ENCODE assay signal across 8 mouse cellular contexts in genomic region chr1:161180674-161181073, GRCm38 (mm10). TPM values are rescaled to one million over a fixed set of nuclear protein-coding genes. Genes with fewer than 3 reads are reported as not detected.
DNase-seq lines count a peak whose midpoint lies in the region; ATAC-seq and TF ChIP-seq lines count a peak whose summit lies in the region.

No protein-coding gene starts in this region.

- H3K27ac ChIP-seq in kidney, embryonic 14.5 days (ENCODE audit: low read depth, low read length), result no peak overlapping the region
- no peak overlapping the region for H3K27ac ChIP-seq in MEL (ENCODE audit: control insufficient read depth, low read depth, low read length)
- no peak overlapping the region for H3K27ac ChIP-seq in olfactory bulb, adult 2 months (ENCODE audit: insufficient read depth, low read depth, low read length)

- no peak for ATAC-seq in kidney, embryonic 14.5 days (ENCODE audit: low FRiP score, low TSS enrichment)
- peak; percentile 31; the same call in 1 of the 2 replicates for ATAC-seq in cerebellum, adult (ENCODE audit: insufficient number of reproducible peaks, low FRiP score, low TSS enrichment)

- TF ChIP-seq RAD21 in MEL (IDR thresholded peaks at IDR 0.05; ENCODE audit: low read depth, low read length), result peak; percentile 60

- H3K4me3 ChIP-seq in kidney, embryonic 14.5 days (ENCODE audit: low read length), result no peak overlapping the region
- H3K4me3 ChIP-seq in MEL (ENCODE audit: control insufficient read depth in 1 of 2, insufficient read depth in 1 of 2, low read depth in 2 of 2, low read length in 2 of 2), result peak overlapping the region in 1 of 2 experiments; percentile 30; a peak in 2 of 4 replicates
- H3K4me3 ChIP-seq in olfactory bulb, adult 2 months (ENCODE audit: insufficient read depth, low read depth, low read length), result no peak overlapping the region

- H3K27me3 ChIP-seq in kidney, embryonic 14.5 days (ENCODE audit: control insufficient read depth, insufficient read depth, low read length), result no peaks in the 10 kb centered on the region
- H3K27me3 ChIP-seq in MEL (ENCODE audit: control insufficient read depth in 1 of 2, insufficient read depth in 2 of 2, low read length in 2 of 2), result peaks cover 0 to 1% of the 10 kb centered on the region in 2 experiments; a peak in 1 of 4 replicates

- H3K4me2 ChIP-seq in kidney, embryonic 14.5 days (replicated peaks; ENCODE audit: low read depth, low read length), result no peak overlapping the region

- DNase-seq in kidney, adult 18-20 months, result peak; percentile 70
- peak; percentile 85 for DNase-seq in MEL (ENCODE audit: low read depth, low spot score)
- peak; percentile 23 for DNase-seq in gastrocnemius, postnatal 14 days
- peak; percentile 7 to 28 for DNase-seq in left cerebral cortex, postnatal 25 days (ENCODE audit: low spot score in 2 of 2)
- peak; percentile 89 for DNase-seq in thymus, postnatal 4 days

- no peak overlapping the region for H3K9ac ChIP-seq in kidney, embryonic 14.5 days (ENCODE audit: low read depth, low read length)
- H3K9ac ChIP-seq in MEL (ENCODE audit: control insufficient read depth, low read depth, low read length, poor library complexity, severe bottlenecking), result no peak overlapping the region

- no peaks in the 10 kb centered on the region for H3K79me2 ChIP-seq in MEL (ENCODE audit: control insufficient read depth, insufficient read depth, low read length, poor library complexity)

- no peaks in the 10 kb centered on the region for H3K4me1 ChIP-seq in kidney, embryonic 14.5 days (ENCODE audit: control insufficient read depth, insufficient read depth, low read length)
- no peaks in the 10 kb centered on the region; a peak in 1 of 4 replicates for H3K4me1 ChIP-seq in MEL (ENCODE audit: control insufficient read depth in 1 of 2, insufficient read depth in 2 of 2, low read length in 2 of 2)
- H3K4me1 ChIP-seq in olfactory bulb, adult 2 months (ENCODE audit: control insufficient read depth, insufficient read depth, low read length), result no peaks in the 10 kb centered on the region

- TF ChIP-seq CTCF in MEL (IDR thresholded peaks at IDR 0.05 in 2 of 3, conservative IDR thresholded peaks at IDR 0.05 in 1 of 3; ENCODE audit: control insufficient read depth in 1 of 3, insufficient read depth in 1 of 3, low read depth in 2 of 3, low read length in 3 of 3, poor library complexity in 1 of 3, severe bottlenecking in 1 of 3), result peak; percentile 82 to 87 (median 85)
- 0 out of 2 replicates have a peak, but pooled peaks have one; percentile 27 for TF ChIP-seq CTCF in olfactory bulb, adult 2 months (IDR thresholded peaks at IDR 0.05; ENCODE audit: insufficient read depth, low read depth, low read length)

- no peaks in the 10 kb centered on the region for H3K36me3 ChIP-seq in kidney, embryonic 14.5 days (ENCODE audit: control insufficient read depth, insufficient read depth, low read length)
- no peaks in the 10 kb centered on the region for H3K36me3 ChIP-seq in MEL (ENCODE audit: control insufficient read depth in 1 of 2, insufficient read depth in 2 of 2, low read length in 2 of 2)

- TF ChIP-seq EP300 in MEL (IDR thresholded peaks at IDR 0.05; ENCODE audit: low read depth in 1 of 2, low read length in 2 of 2), result no peak

- intact Hi-C loops in gastrocnemius, postnatal 14 days (cut with DNase I; ENCODE audit: low total_unique reads), result no loop called here
- intact Hi-C loops in left cerebral cortex, postnatal 25 days (cut with DNase I), result no loop called here

- no peaks in the 10 kb centered on the region; the same call in 1 of the 2 replicates for H3K9me3 ChIP-seq in kidney, embryonic 14.5 days (ENCODE audit: control insufficient read depth, low read length)
- H3K9me3 ChIP-seq in MEL (replicated peaks; ENCODE audit: insufficient read depth, low read length), result no peaks in the 10 kb centered on the region

- 61% methylated on average over 8 of the region's 8 CpGs for WGBS in kidney, embryonic 14.5 days
- WGBS in olfactory bulb, adult 2 months, result 54% methylated on average over 8 of the region's 8 CpGs

- no peak for TF ChIP-seq POLR2A in MEL (IDR thresholded peaks at IDR 0.05; ENCODE audit: control insufficient read depth in 1 of 2, insufficient read depth in 1 of 2, low read depth in 1 of 2, low read length in 2 of 2, poor library complexity in 1 of 2)
- TF ChIP-seq POLR2A in olfactory bulb, adult 2 months (IDR thresholded peaks at IDR 0.05; ENCODE audit: insufficient read depth, low read depth, low read length), result no peak

TF ChIP-seq in MEL, 35 proteins besides CTCF, POLR2A, EP300 and RAD21:
- TF ChIP-seq SMC3 (IDR thresholded peaks at IDR 0.05; ENCODE audit: low read depth, low read length), result peak; percentile 76
- TF ChIP-seq RCOR1 (IDR thresholded peaks at IDR 0.05; ENCODE audit: low read depth, low read length), result no peak
- 0 out of 2 replicates have a peak, but pooled peaks have one; percentile 66 for TF ChIP-seq MAZ (IDR thresholded peaks at IDR 0.05; ENCODE audit: low read depth, low read length)
- no peak for TF ChIP-seq MAX (IDR thresholded peaks at IDR 0.05; ENCODE audit: low read length)
- TF ChIP-seq TCF12 (IDR thresholded peaks at IDR 0.05; ENCODE audit: low read depth, low read length), result no peak

RNA-seq across cellular contexts. Expression of gene Tex50, which starts 21.6 kb away (rescaled TPM):
- polyA plus RNA-seq in kidney, embryonic 14.5 days (2014; fragmentation: Nextera tagmentation; extraction: Ambion mirVana), result 0.45 and 0.63 TPM in 2 replicates
- total RNA-seq in MEL (2012; rRNA removed), result not detected in 2 replicates
- not detected for polyA plus RNA-seq in MEL (2012; ENCODE audit: insufficient read depth in 1 of 2, insufficient read length in 2 of 2, low read depth in 1 of 2, low replicate concordance in 2 of 2, missing spikeins in 1 of 2)
- total RNA-seq in gastrocnemius, postnatal 14 days (2021), result not detected
- total RNA-seq in left cerebral cortex, postnatal 25 days (2021), result not detected
- not detected in 2 replicates for polyA plus RNA-seq in olfactory bulb, adult 2 months (2012; ENCODE audit: insufficient read depth, insufficient read length, low replicate concordance, missing spikeins)

RNA-seq across cellular contexts. Expression of gene Ankrd45, which starts 38.2 kb away (rescaled TPM):
- 5.1 and 5.9 TPM in 2 replicates for polyA plus RNA-seq in kidney, embryonic 14.5 days (2014; fragmentation: Nextera tagmentation; extraction: Ambion mirVana)
- not detected in 2 replicates for total RNA-seq in MEL (2012; rRNA removed)
- polyA plus RNA-seq in MEL (2012; ENCODE audit: insufficient read depth in 1 of 2, insufficient read length in 2 of 2, low read depth in 1 of 2, low replicate concordance in 2 of 2, missing spikeins in 1 of 2), result not detected
- not detected for total RNA-seq in gastrocnemius, postnatal 14 days (2021)
- total RNA-seq in left cerebral cortex, postnatal 25 days (2021), result 10 to 100 TPM; 51.6 to 57.1 TPM
- polyA plus RNA-seq in olfactory bulb, adult 2 months (2012; ENCODE audit: insufficient read depth, insufficient read length, low replicate concordance, missing spikeins), result not detected in 2 replicates

RNA-seq across cellular contexts. Expression of gene Klhl20, which starts 49.4 kb away (rescaled TPM):
- polyA plus RNA-seq in kidney, embryonic 14.5 days (2014; fragmentation: Nextera tagmentation; extraction: Ambion mirVana), result 10.6 and 17.2 TPM in 2 replicates
- 3.6 and 3.7 TPM in 2 replicates for total RNA-seq in MEL (2012; rRNA removed)
- polyA plus RNA-seq in MEL (2012; ENCODE audit: insufficient read depth in 1 of 2, insufficient read length in 2 of 2, low read depth in 1 of 2, low replicate concordance in 2 of 2, missing spikeins in 1 of 2), result 1 to 10 TPM in 1 of 2 experiments, not detected in 1; 7.8 TPM
- 10 to 100 TPM in 1 of 2 experiments, 1 to 10 TPM in 1; 9.3 to 10.2 TPM for total RNA-seq in gastrocnemius, postnatal 14 days (2021)
- total RNA-seq in left cerebral cortex, postnatal 25 days (2021), result 10 to 100 TPM; 15.3 to 16.9 TPM
- polyA plus RNA-seq in olfactory bulb, adult 2 months (2012; ENCODE audit: insufficient read depth, insufficient read length, low replicate concordance, missing spikeins), result not detected in 2 replicates

Comparison
In these comparisons a context has a peak if more than half of its experiments do, and no peak if none do; other contexts are left out.
1. DNase-seq: peak in every context shown above with its lines; median percentile 89 in thymus, postnatal 4 days; 85 in MEL; 70 in kidney, adult 18-20 months; 23 in gastrocnemius, postnatal 14 days; 18 in left cerebral cortex, postnatal 25 days.
2. RNA of gene Ankrd45, which starts 38.2 kb away (total RNA-seq): 51.6 to 57.1 TPM in left cerebral cortex, postnatal 25 days; not detected in MEL and not detected in gastrocnemius, postnatal 14 days; every median in the first group is over 10 times any median in the second.